Mouse (Mus musculus) layer of hippocampus, postnatal 14 days (tissue): ENCODE results near the gene Mrps2. TPM values are rescaled to one million over a fixed set of nuclear protein-coding genes. Genes with fewer than 3 reads are reported as not detected.

Source experiments
- DNase-seq, 2 experiments: peaks; one replicate each; pipeline ENCODE4 v3.0.0; 2021 to 2022; ENCODE audit warnings: low spot score in 2 of 2, mixed read lengths in 1 of 2
- total RNA-seq, 2 experiments: library from RNA; stranded (reverse); gene quantifications; 2 replicates each; pipeline ENCODE4 v1.2.3; 2021

Gene Mrps2
- total RNA-seq, 2 experiments from 2014 or later: 36.8 to 37.3 TPM

DNA sequence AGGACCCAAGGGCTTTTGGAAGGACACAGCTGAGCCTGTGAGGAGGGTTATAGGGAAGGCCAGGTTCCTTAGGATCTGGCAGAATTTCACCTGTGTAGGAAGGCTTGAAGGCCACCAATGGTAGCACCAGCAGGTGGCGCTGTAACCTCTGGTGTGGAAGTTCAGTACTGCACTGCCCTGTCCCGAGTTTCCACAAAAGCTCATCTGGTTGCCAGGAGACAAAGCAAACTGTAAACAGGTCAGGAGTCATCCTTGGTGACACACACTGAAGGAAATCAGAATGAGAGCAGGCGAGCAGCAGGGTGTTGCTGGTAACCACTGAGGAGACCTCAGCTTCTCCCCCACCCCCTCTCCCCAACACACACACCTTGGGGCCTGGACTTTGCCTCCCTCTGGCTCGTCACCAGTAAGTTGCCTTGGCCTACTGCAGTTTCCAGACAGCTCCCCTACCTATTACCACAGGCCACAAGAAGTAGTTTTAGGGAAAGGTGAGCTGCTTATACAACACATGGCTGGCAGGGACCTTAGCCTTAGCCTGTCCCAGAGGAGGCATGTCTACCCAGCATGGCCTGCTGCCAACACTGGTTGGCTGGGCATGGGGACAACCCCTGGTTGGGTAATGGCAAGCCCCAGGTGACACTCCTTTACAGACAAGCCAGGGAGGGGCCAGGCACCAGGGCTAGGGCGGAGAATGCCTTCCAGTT, 49.5 kb downstream of the Mrps2 start:
- peak; percentile 58 to 59 for DNase-seq

DNA sequence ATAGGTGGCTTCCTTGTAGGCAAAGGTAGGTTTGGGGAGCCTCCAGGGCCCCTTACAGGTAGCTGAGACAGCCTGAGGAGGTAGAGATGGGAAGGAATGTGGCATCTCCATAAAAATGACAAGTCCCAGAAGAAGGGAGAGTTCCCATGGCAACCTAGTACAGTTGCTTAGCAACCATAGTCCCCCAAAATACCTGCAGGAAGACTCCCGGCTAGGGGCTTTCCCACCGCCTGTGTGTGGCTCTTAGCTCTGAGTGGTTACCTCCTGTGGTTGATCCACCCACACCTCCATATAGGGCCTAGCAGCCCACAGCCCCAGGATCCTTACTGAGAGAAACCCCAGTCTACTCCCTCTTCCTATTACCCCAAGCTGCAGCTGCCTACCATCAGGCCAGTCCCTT, 50.4 kb downstream of the Mrps2 start:
- DNase-seq: peak; percentile 58 to 64

- DNase-seq: peak in 1 of 2 experiments; percentile 16
Observed at GRCm38 (mm10) chr2:28520581-28520980, 52.7 kb downstream of the Mrps2 start.

Other genes starting within 250 kb of the Mrps2 start
- gene Ppp1r26, start 21.3 kb upstream of the Mrps2 start, total RNA-seq: 10 to 100 TPM; 14.1 to 15.4 TPM
- gene 1700007K13Rik, start 1.7 kb upstream of the Mrps2 start, total RNA-seq: 1 to 10 TPM; 3.3 to 6.8 TPM
- 1 to 10 TPM; 1.4 to 2.1 TPM for gene Gbgt1, start 28.8 kb downstream of the Mrps2 start, total RNA-seq
- gene Gm10134, start 38.0 kb downstream of the Mrps2 start, total RNA-seq: not detected
- 100 to 1,000 TPM; 150 to 155 TPM for gene Ralgds, start 45.1 kb downstream of the Mrps2 start, total RNA-seq
- not detected for gene Cel, start 95.3 kb downstream of the Mrps2 start, total RNA-seq
- 10 to 100 TPM; 17.0 to 18.1 TPM for gene Gtf3c5, start 115.7 kb downstream of the Mrps2 start, total RNA-seq
- not detected for gene Gfi1b, start 153.9 kb downstream of the Mrps2 start, total RNA-seq
- 10 to 100 TPM; 39.7 to 43.6 TPM for gene Tsc1, start 173.2 kb downstream of the Mrps2 start, total RNA-seq
- 1 to 10 TPM in 1 of 2 experiments, not detected in 1; 2.0 TPM for gene Spaca9, start 231.7 kb downstream of the Mrps2 start, total RNA-seq
- gene Ak8, start 232.1 kb downstream of the Mrps2 start, total RNA-seq: 1 to 10 TPM in 1 of 2 experiments, under 1 TPM in 1; 0.67 to 1.5 TPM